Mouse (Mus musculus): ENCODE results near the gene Rasgef1b.

Rasgef1b gene

GRCm38 (mm10) chr5:99451416-99451815, 277.4 kb downstream of the Rasgef1b start:
- no peak for DNase-seq (ENCODE audit: low spot score)

GRCm38 (mm10) chr5:99450994-99451393, 277.9 kb downstream of the Rasgef1b start:
- no peak for DNase-seq (ENCODE audit: low spot score)

GRCm38 (mm10) chr5:99450463-99450862, 278.4 kb downstream of the Rasgef1b start:
- no peak for DNase-seq (ENCODE audit: low spot score)

- no peak for DNase-seq (ENCODE audit: low spot score)
These were observed 281.4 kb downstream of the Rasgef1b start for GRCm38 (mm10) chr5:99447481-99447880.

- DNase-seq (ENCODE audit: low spot score): no peak
These were observed 283.6 kb downstream of the Rasgef1b start for GRCm38 (mm10) chr5:99445242-99445641.

GRCm38 (mm10) chr5:99444777-99445176, 284.1 kb downstream of the Rasgef1b start:
- no peak for DNase-seq (ENCODE audit: low spot score)

GRCm38 (mm10) chr5:99440109-99440508, 288.8 kb downstream of the Rasgef1b start:
- DNase-seq (ENCODE audit: low spot score): no peak

- DNase-seq (ENCODE audit: low spot score): no peak
These were observed 290.3 kb downstream of the Rasgef1b start for GRCm38 (mm10) chr5:99438526-99438925.

- no peak for DNase-seq (ENCODE audit: low spot score)
These were observed 294.6 kb downstream of the Rasgef1b start for GRCm38 (mm10) chr5:99434226-99434625.

- DNase-seq (ENCODE audit: low spot score): peak; percentile 24
These were observed 296.4 kb downstream of the Rasgef1b start for GRCm38 (mm10) chr5:99432471-99432870.

- DNase-seq (ENCODE audit: low spot score): no peak
These were observed 299.6 kb downstream of the Rasgef1b start for GRCm38 (mm10) chr5:99429273-99429672.

GRCm38 (mm10) chr5:99428648-99429047, 300.2 kb downstream of the Rasgef1b start:
- no peak for DNase-seq (ENCODE audit: low spot score)

- DNase-seq (ENCODE audit: low spot score): no peak
These were observed 305.6 kb downstream of the Rasgef1b start for GRCm38 (mm10) chr5:99423271-99423670.

GRCm38 (mm10) chr5:99422856-99423255, 306.0 kb downstream of the Rasgef1b start:
- DNase-seq (ENCODE audit: low spot score): no peak

GRCm38 (mm10) chr5:99422092-99422491, 306.8 kb downstream of the Rasgef1b start:
- DNase-seq (ENCODE audit: low spot score): no peak

GRCm38 (mm10) chr5:99419872-99420271, 309.0 kb downstream of the Rasgef1b start:
- DNase-seq (ENCODE audit: low spot score): no peak

GRCm38 (mm10) chr5:99416902-99417301, 312.0 kb downstream of the Rasgef1b start:
- DNase-seq (ENCODE audit: low spot score): no peak

GRCm38 (mm10) chr5:99415676-99416075, 313.2 kb downstream of the Rasgef1b start:
- no peak for DNase-seq (ENCODE audit: low spot score)

- no peak for DNase-seq (ENCODE audit: low spot score)
These were observed 313.8 kb downstream of the Rasgef1b start for GRCm38 (mm10) chr5:99415049-99415448.

- no peak for DNase-seq (ENCODE audit: low spot score)
These were observed 314.6 kb downstream of the Rasgef1b start for GRCm38 (mm10) chr5:99414293-99414692.

- DNase-seq (ENCODE audit: low spot score): no peak
These were observed 315.0 kb downstream of the Rasgef1b start for GRCm38 (mm10) chr5:99413851-99414250.

GRCm38 (mm10) chr5:99413391-99413790, 315.5 kb downstream of the Rasgef1b start:
- DNase-seq (ENCODE audit: low spot score): no peak

- no peak for DNase-seq (ENCODE audit: low spot score)
These were observed 324.3 kb downstream of the Rasgef1b start for GRCm38 (mm10) chr5:99404403-99405170.

- DNase-seq (ENCODE audit: low spot score): no peak
These were observed 325.5 kb downstream of the Rasgef1b start for GRCm38 (mm10) chr5:99403325-99403724.
